Mouse (Mus musculus) kidney, embryonic 14.5 days (tissue): ENCODE data around the gene Sync. TPM values are rescaled to one million over a fixed set of nuclear protein-coding genes. Genes with fewer than 3 reads are reported as not detected.

Experiments used
- ATAC-seq: fragments of 200-750 bp; cut with Nextera tagmentation; 2 replicates; pipeline ENCODE4 v1.8.0; 2017; ENCODE audit warnings: moderate number of reproducible peaks, mild to moderate bottlenecking, moderate TSS enrichment, moderate library complexity; ENCODE audit not compliant: low FRiP score, low TSS enrichment
- H3K27ac ChIP-seq: fragments of 300-500 bp; sonication (generic); 2 replicates; pipeline ENCODE4 v1.5.1; 2014; ENCODE audit warnings: low read depth, mild to moderate bottlenecking, low read length, moderate library complexity, mixed read lengths
- H3K27me3 ChIP-seq: fragments of 300-500 bp; sonication (generic); 2 replicates; pipeline ENCODE4 v1.6.1; 2014; ENCODE audit warnings: mild to moderate bottlenecking, low read length; ENCODE audit not compliant: control insufficient read depth, insufficient read depth
- H3K36me3 ChIP-seq: fragments of 300-500 bp; sonication (generic); 2 replicates; pipeline ENCODE4 v1.6.1; 2014; ENCODE audit warnings: low read length, mixed read lengths; ENCODE audit not compliant: control insufficient read depth, insufficient read depth
- H3K4me1 ChIP-seq: fragments of 300-500 bp; sonication (generic); 2 replicates; pipeline ENCODE4 v1.6.1; 2014; ENCODE audit warnings: low read length, mixed read lengths; ENCODE audit not compliant: control insufficient read depth, insufficient read depth
- H3K4me2 ChIP-seq: fragments of 300-500 bp; sonication (generic); replicated peaks from 2 replicates; pipeline ENCODE4 v1.6.1; 2014; ENCODE audit warnings: low read depth, mild to moderate bottlenecking, low read length
- H3K4me3 ChIP-seq: fragments of 300-500 bp; sonication (generic); 2 replicates; pipeline ENCODE4 v1.5.1; 2014; ENCODE audit warnings: mild to moderate bottlenecking, low read length
- H3K9ac ChIP-seq: fragments of 300-500 bp; sonication (generic); 2 replicates; pipeline ENCODE4 v1.6.1; 2014; ENCODE audit warnings: low read depth, mild to moderate bottlenecking, low read length, moderate library complexity
- H3K9me3 ChIP-seq: fragments of 300-500 bp; sonication (generic); 2 replicates; pipeline ENCODE4 v1.6.1; 2016; ENCODE audit warnings: low read length; ENCODE audit not compliant: control insufficient read depth
- WGBS: fragments of 180-500 bp; shearing (Covaris S2); extraction: QIAGEN DNeasy Blood & Tissue Kit; methylation state at CpG from one replicate; pipeline ENCODE4 v1.1.7; 2014; 5-methylcytosine and 5-hydroxymethylcytosine counted together
- polyA plus RNA-seq: library from polyadenylated mRNA; unstranded; fragments of >200 nt; fragmentation: Nextera tagmentation; extraction: Ambion mirVana; gene quantifications from 2 replicates; pipeline ENCODE4 v1.2.1, GENCODE M21; 2014

Sync gene
- polyA plus RNA-seq, 1 experiment from 2014 or later: 0.84 TPM

- H3K9me3 ChIP-seq: no peaks in the 10 kb centered on the region
- WGBS: 28% methylated on average over 3 of the region's 3 CpGs
- peaks cover 18% of the 10 kb centered on the region for H3K4me1 ChIP-seq
- H3K27me3 ChIP-seq: peaks cover 6% of the 10 kb centered on the region; the same call in 1 of the 2 replicates
- no peak overlapping the region for H3K27ac ChIP-seq
- no peaks in the 10 kb centered on the region for H3K36me3 ChIP-seq
- no peak for ATAC-seq
- peak overlapping the region; percentile 50; the same call in 1 of the 2 replicates for H3K4me3 ChIP-seq
- H3K4me2 ChIP-seq: peak overlapping the region; percentile 98
- H3K9ac ChIP-seq: no peak overlapping the region
These were observed 650 bp downstream of the Sync start for GRCm38 (mm10) chr4:129288067-129288466.

- H3K4me1 ChIP-seq: peaks cover 18% of the 10 kb centered on the region
- H3K27me3 ChIP-seq: peaks cover 6% of the 10 kb centered on the region; the same call in 1 of the 2 replicates
- no peak overlapping the region for H3K9ac ChIP-seq
- H3K27ac ChIP-seq: no peak overlapping the region
- H3K4me3 ChIP-seq: no peak overlapping the region
- no peaks in the 10 kb centered on the region for H3K9me3 ChIP-seq
- 79% methylated on average over 8 of the region's 8 CpGs for WGBS
- no peak for ATAC-seq
- no peak overlapping the region for H3K4me2 ChIP-seq
- H3K36me3 ChIP-seq: no peaks in the 10 kb centered on the region
These were observed 2.3 kb downstream of the Sync start for GRCm38 (mm10) chr4:129289671-129290070.

- Histone ChIP-seq H3K4me2 (no peak overlapping the region), H3K4me3 (no peak overlapping the region), H3K4me1 (0 out of 2 replicates have a peak, but pooled peaks cover 7% of the 10 kb centered on the region), H3K36me3 (no peaks in the 10 kb centered on the region), H3K9me3 (no peaks in the 10 kb centered on the region), H3K9ac (no peak overlapping the region), H3K27ac (no peak overlapping the region), H3K27me3 (no peaks in the 10 kb centered on the region)
- ATAC-seq: no peak
- WGBS: 57% methylated on average over 7 of the region's 7 CpGs
These were observed 5.4 kb downstream of the Sync start for GRCm38 (mm10) chr4:129292831-129293230.

GRCm38 (mm10) chr4:129293702-129294101, 6.3 kb downstream of the Sync start:
- H3K4me2 ChIP-seq: peak overlapping the region; percentile 21; the same call in 1 of the 2 replicates
- H3K36me3 ChIP-seq: no peaks in the 10 kb centered on the region
- no peak overlapping the region for H3K27ac ChIP-seq
- no peak overlapping the region for H3K9ac ChIP-seq
- 36% methylated on average over 16 of the region's 16 CpGs for WGBS
- 0 out of 2 replicates have a peak, but pooled peaks cover 4% of the 10 kb centered on the region for H3K4me1 ChIP-seq
- no peak for ATAC-seq
- no peaks in the 10 kb centered on the region for H3K9me3 ChIP-seq
- no peaks in the 10 kb centered on the region for H3K27me3 ChIP-seq
- H3K4me3 ChIP-seq: no peak overlapping the region

- H3K4me2 ChIP-seq: no peak overlapping the region
- no peaks in the 10 kb centered on the region for H3K27me3 ChIP-seq
- WGBS: 69% methylated on average over 2 of the region's 2 CpGs
These were observed 7.8 kb downstream of the Sync start for GRCm38 (mm10) chr4:129295188-129295587.

GRCm38 (mm10) chr4:129296066-129296465, 8.6 kb downstream of the Sync start:
- H3K4me2 ChIP-seq: no peak overlapping the region
- no peaks in the 10 kb centered on the region for H3K9me3 ChIP-seq
- no peaks in the 10 kb centered on the region for H3K27me3 ChIP-seq
- H3K4me3 ChIP-seq: no peak overlapping the region
- H3K36me3 ChIP-seq: no peaks in the 10 kb centered on the region
- H3K4me1 ChIP-seq: 0 out of 2 replicates have a peak, but pooled peaks cover 7% of the 10 kb centered on the region
- 82% methylated on average over 7 of the region's 7 CpGs for WGBS
- H3K27ac ChIP-seq: no peak overlapping the region
- no peak overlapping the region for H3K9ac ChIP-seq
- ATAC-seq: no peak

More at GRCm38 (mm10) chr4:129295188-129295587, 7.8 kb downstream of the Sync start:
- no peak overlapping the region for H3K4me3 ChIP-seq
- H3K9me3 ChIP-seq: no peaks in the 10 kb centered on the region
- 0 out of 2 replicates have a peak, but pooled peaks cover 7% of the 10 kb centered on the region for H3K4me1 ChIP-seq
- H3K36me3 ChIP-seq: no peaks in the 10 kb centered on the region
- ATAC-seq: no peak
- H3K27ac ChIP-seq: no peak overlapping the region
- no peak overlapping the region for H3K9ac ChIP-seq

GRCm38 (mm10) chr4:129297724-129298123, 10.3 kb downstream of the Sync start:
- H3K4me1 ChIP-seq: 0 out of 2 replicates have a peak, but pooled peaks cover 7% of the 10 kb centered on the region
- no peak overlapping the region for H3K4me2 ChIP-seq
- H3K4me3 ChIP-seq: no peak overlapping the region
- no peak overlapping the region for H3K9ac ChIP-seq
- H3K27me3 ChIP-seq: no peaks in the 10 kb centered on the region
- H3K27ac ChIP-seq: no peak overlapping the region
- no peaks in the 10 kb centered on the region for H3K36me3 ChIP-seq
- WGBS: 94% methylated on average over 4 of the region's 4 CpGs
- no peaks in the 10 kb centered on the region for H3K9me3 ChIP-seq
- ATAC-seq: no peak

GRCm38 (mm10) chr4:129299121-129299520, 11.7 kb downstream of the Sync start:
- Histone ChIP-seq H3K9me3 (no peaks in the 10 kb centered on the region), H3K36me3 (no peaks in the 10 kb centered on the region), H3K27me3 (no peaks in the 10 kb centered on the region), H3K4me2 (no peak overlapping the region), H3K27ac (no peak overlapping the region), H3K9ac (no peak overlapping the region), H3K4me1 (0 out of 2 replicates have a peak, but pooled peaks cover 7% of the 10 kb centered on the region), H3K4me3 (no peak overlapping the region)
- no peak for ATAC-seq
- WGBS: 28% methylated on average over 10 of the region's 10 CpGs

- WGBS: 51% methylated on average over 5 of the region's 5 CpGs
- Histone ChIP-seq H3K27ac (no peak overlapping the region), H3K4me1 (0 out of 2 replicates have a peak, but pooled peaks cover 5% of the 10 kb centered on the region), H3K27me3 (no peaks in the 10 kb centered on the region), H3K9ac (no peak overlapping the region), H3K9me3 (no peaks in the 10 kb centered on the region), H3K4me3 (no peak overlapping the region), H3K36me3 (peaks cover 28% of the 10 kb centered on the region), H3K4me2 (no peak overlapping the region)
- ATAC-seq: peak; percentile 34; the same call in 1 of the 2 replicates
These were observed 16.0 kb downstream of the Sync start for GRCm38 (mm10) chr4:129303401-129303800.
